Mouse (Mus musculus) liver, embryonic 14.5 days (tissue): ENCODE data around the gene Mlana.

Source experiments
- CTCF ChIP-seq: IDR thresholded peaks from 2 replicates; pipeline ENCODE4 v1.5.1; 2016; ENCODE audit warnings: antibody characterized with exemption, low read depth, control low read depth
- EP300 ChIP-seq: IDR thresholded peaks from 2 replicates; pipeline ENCODE4 v1.6.1; 2016; ENCODE audit warnings: antibody characterized with exemption, low read depth

DNA sequence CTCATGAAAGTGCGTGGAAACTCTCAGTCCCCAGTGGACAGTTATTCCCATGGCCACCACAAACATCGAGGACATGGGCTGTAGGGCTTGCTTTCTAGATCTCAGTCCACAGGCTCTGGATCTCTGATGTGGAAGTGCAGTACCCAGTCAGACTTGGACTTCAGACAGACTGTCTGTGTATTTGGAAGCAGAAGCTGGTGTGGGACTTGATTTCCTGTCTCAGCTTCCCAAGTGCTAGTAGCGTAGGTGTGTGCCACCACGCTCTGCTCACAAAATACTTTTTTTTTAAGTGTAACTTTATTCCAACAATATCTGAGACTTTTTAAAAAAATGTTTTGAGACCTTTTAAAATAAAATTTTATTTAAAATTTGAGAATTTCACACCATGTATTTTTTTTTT lies 1.3 kb upstream of the Mlana start:
- no peak for TF ChIP-seq CTCF
- TF ChIP-seq EP300, result no peak
